Mouse (Mus musculus) right cerebral cortex, postnatal 25 days (tissue): ENCODE data around the gene Iqch.
A peak's percentile ranks its signal among the peaks of the same experiment; 100 is the strongest.

ENCODE experiments used
- DNase-seq: peaks from one replicate; pipeline ENCODE4 v3.0.0; 2022

Iqch gene

GRCm38 (mm10) chr9:63489156-63489555, 113.1 kb downstream of the Iqch start:
- DNase-seq = no peak

- DNase-seq = no peak
These were observed 136.7 kb downstream of the Iqch start for GRCm38 (mm10) chr9:63465561-63465960.

- peak; percentile 38 for DNase-seq
These were observed 140.0 kb downstream of the Iqch start for GRCm38 (mm10) chr9:63462296-63462695.

GRCm38 (mm10) chr9:63456401-63456800, 145.9 kb downstream of the Iqch start:
- DNase-seq = no peak

GRCm38 (mm10) chr9:63454341-63454740, 148.0 kb downstream of the Iqch start:
- DNase-seq = no peak

- no peak for DNase-seq
These were observed 151.7 kb downstream of the Iqch start for GRCm38 (mm10) chr9:63450531-63451030.

- no peak for DNase-seq
These were observed 158.6 kb downstream of the Iqch start for GRCm38 (mm10) chr9:63443695-63444094.

GRCm38 (mm10) chr9:63430652-63431051, 171.6 kb downstream of the Iqch start:
- DNase-seq = no peak

GRCm38 (mm10) chr9:63421096-63421736, 181.1 kb downstream of the Iqch start:
- DNase-seq = no peak

GRCm38 (mm10) chr9:63420396-63420795, 181.9 kb downstream of the Iqch start:
- DNase-seq = no peak

- no peak for DNase-seq
These were observed 202.1 kb downstream of the Iqch start for GRCm38 (mm10) chr9:63400176-63400575.

GRCm38 (mm10) chr9:63399463-63399815, 202.9 kb downstream of the Iqch start:
- no peak for DNase-seq

GRCm38 (mm10) chr9:63398611-63399462, 203.5 kb downstream of the Iqch start, which contains the start of gene 2300009A05Rik:
2300009A05Rik (minus strand) TSS chr9:63399246.
- peak; percentile 95 for DNase-seq

GRCm38 (mm10) chr9:63395612-63396011, 206.7 kb downstream of the Iqch start:
- no peak for DNase-seq

- DNase-seq = no peak
These were observed 211.0 kb downstream of the Iqch start for GRCm38 (mm10) chr9:63391307-63391706.

- no peak for DNase-seq
These were observed 219.5 kb downstream of the Iqch start for GRCm38 (mm10) chr9:63382761-63383160.

- no peak for DNase-seq
These were observed 222.0 kb downstream of the Iqch start for GRCm38 (mm10) chr9:63380326-63380725.

- no peak for DNase-seq
These were observed 224.1 kb downstream of the Iqch start for GRCm38 (mm10) chr9:63378174-63378573.

GRCm38 (mm10) chr9:63377270-63378142, 224.8 kb downstream of the Iqch start, which contains the start of gene Map2k5:
Map2k5 (minus strand) TSS chr9:63377902.
- peak; percentile 90 for DNase-seq

- DNase-seq = no peak
These were observed 229.0 kb downstream of the Iqch start for GRCm38 (mm10) chr9:63373315-63373714.

GRCm38 (mm10) chr9:63372541-63372940, 229.8 kb downstream of the Iqch start:
- DNase-seq = no peak
